Mouse (Mus musculus) stomach, postnatal 0 days (tissue): ENCODE data around the gene Spp1.

ENCODE experiments used
- CTCF ChIP-seq: IDR thresholded peaks from 2 replicates; pipeline ENCODE4 v1.5.1; 2016; ENCODE audit warnings: antibody characterized with exemption, low read depth, mild to moderate bottlenecking, moderate library complexity
- EP300 ChIP-seq: optimal IDR thresholded peaks from 2 replicates; pipeline ENCODE3; 2016; ENCODE audit warnings: antibody characterized with exemption

DNA sequence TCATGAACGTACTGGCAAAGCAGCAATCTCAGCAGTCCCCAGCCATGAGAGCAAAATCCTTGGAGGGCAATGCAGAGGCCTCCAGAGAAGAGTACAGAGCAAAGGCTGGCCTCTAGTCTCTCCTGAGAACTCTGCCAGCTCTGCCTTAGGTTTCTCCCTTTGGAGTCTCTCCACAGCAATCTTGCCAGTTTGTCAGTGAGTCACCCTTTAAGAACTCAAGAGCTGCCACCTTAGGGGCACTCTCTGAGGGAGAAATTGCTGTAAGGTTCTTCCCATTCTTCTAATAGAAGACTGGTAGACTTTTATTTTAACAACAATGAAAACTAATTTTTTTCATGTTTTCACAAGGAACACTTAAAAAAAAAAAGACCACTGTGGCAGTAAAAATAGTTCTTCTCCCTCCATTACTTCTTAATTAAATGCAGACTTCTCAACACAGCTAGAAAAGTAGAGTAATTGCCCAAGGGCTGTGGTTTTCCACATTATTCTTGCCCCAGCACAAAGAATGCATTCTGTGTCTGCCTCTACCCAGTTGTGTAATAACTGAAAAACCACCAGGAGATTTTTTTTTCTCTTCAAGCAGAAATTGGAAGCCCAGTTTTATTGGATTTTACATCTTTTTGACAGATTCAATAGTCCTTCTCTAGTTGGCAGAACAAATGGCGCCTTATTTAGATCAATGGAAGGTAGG lies 27.2 kb upstream of the Spp1 start:
- TF ChIP-seq CTCF (no peak), EP300 (no peak)
